Mouse (Mus musculus) intestine, postnatal 0 days (tissue): ENCODE results near the gene Tcp11l2. TPM values are rescaled to one million over a fixed set of nuclear protein-coding genes. Genes with fewer than 3 reads are reported as not detected.

Source experiments
- ATAC-seq: fragments of 200-750 bp; cut with Nextera tagmentation; 2 replicates; pipeline ENCODE4 v1.8.0; 2017; ENCODE audit warnings: mild to moderate bottlenecking, moderate TSS enrichment, moderate library complexity
- H3K27ac ChIP-seq: fragments of 300-500 bp; sonication (generic); 2 replicates; pipeline ENCODE4 v1.5.1; 2014; ENCODE audit warnings: mild to moderate bottlenecking, low read depth, low read length, moderate library complexity
- H3K27me3 ChIP-seq: fragments of 300-500 bp; sonication (generic); replicated peaks from 2 replicates; pipeline ENCODE4 v1.6.1; 2014; ENCODE audit warnings: low read length, mixed read lengths; ENCODE audit not compliant: control insufficient read depth, insufficient read depth
- H3K36me3 ChIP-seq: fragments of 300-500 bp; sonication (generic); 2 replicates; pipeline ENCODE4 v1.6.1; 2014; ENCODE audit warnings: mild to moderate bottlenecking, moderate library complexity; ENCODE audit not compliant: control insufficient read depth, insufficient read depth
- H3K4me1 ChIP-seq: fragments of 300-500 bp; sonication (generic); replicated peaks from 2 replicates; pipeline ENCODE4 v1.6.1; 2014; ENCODE audit warnings: antibody characterized with exemption, low read length, mixed read lengths; ENCODE audit not compliant: control insufficient read depth, insufficient read depth
- H3K4me2 ChIP-seq: fragments of 300-500 bp; sonication (generic); replicated peaks from 2 replicates; pipeline ENCODE4 v1.6.1; 2014; ENCODE audit warnings: low read depth, mild to moderate bottlenecking, moderate library complexity
- H3K4me3 ChIP-seq: fragments of 300-500 bp; sonication (generic); 2 replicates; pipeline ENCODE4 v1.5.1; 2014; ENCODE audit warnings: low read depth, low read length
- H3K9ac ChIP-seq: fragments of 300-500 bp; sonication (generic); 2 replicates; pipeline ENCODE4 v1.6.1; 2014; ENCODE audit warnings: mild to moderate bottlenecking, low read depth, low read length
- H3K9me3 ChIP-seq: fragments of 300-500 bp; sonication (generic); 2 replicates; pipeline ENCODE4 v1.6.1; 2016; ENCODE audit warnings: mixed run types; ENCODE audit not compliant: control insufficient read depth
- CTCF ChIP-seq: sonication (generic); IDR thresholded peaks from 2 replicates; pipeline ENCODE4 v1.5.1; 2016; ENCODE audit warnings: low read depth, mild to moderate bottlenecking, control low read depth, antibody characterized with exemption, moderate library complexity
- WGBS: fragments of 180-500 bp; shearing (Covaris S2); extraction: QIAGEN DNeasy Blood & Tissue Kit; methylation state at CpG from one replicate; pipeline ENCODE4 v1.1.7; 2014; 5-methylcytosine and 5-hydroxymethylcytosine counted together
- polyA plus RNA-seq: library from polyadenylated mRNA; unstranded; fragments of >200 nt; fragmentation: Nextera tagmentation; extraction: Ambion mirVana; gene quantifications from 2 replicates; pipeline ENCODE4 v1.2.1, GENCODE M21; 2015

The Tcp11l2 gene
- polyA plus RNA-seq, 1 experiment from 2014 or later = 8.2 TPM

GRCm38 (mm10) chr10:84579527-84579926 is 3.1 kb downstream of the Tcp11l2 start:
- H3K4me3 ChIP-seq = no peak overlapping the region
- no peaks in the 10 kb centered on the region for H3K27me3 ChIP-seq
- 68% methylated on average over 2 of the region's 2 CpGs for WGBS

GRCm38 (mm10) chr10:84581191-84581590 is 4.8 kb downstream of the Tcp11l2 start:
- no peaks in the 10 kb centered on the region for H3K4me1 ChIP-seq
- H3K4me3 ChIP-seq = no peak overlapping the region
- H3K9me3 ChIP-seq = no peaks in the 10 kb centered on the region
- no peaks in the 10 kb centered on the region for H3K36me3 ChIP-seq
- no peak overlapping the region for H3K27ac ChIP-seq
- ATAC-seq = no peak
- no peak overlapping the region for H3K4me2 ChIP-seq
- no peaks in the 10 kb centered on the region for H3K27me3 ChIP-seq
- WGBS = 54% methylated on average over 8 of the region's 8 CpGs
- no peak for TF ChIP-seq CTCF
- H3K9ac ChIP-seq = no peak overlapping the region

More at GRCm38 (mm10) chr10:84579527-84579926, 3.1 kb downstream of the Tcp11l2 start:
- Histone ChIP-seq H3K9me3 (no peaks in the 10 kb centered on the region), H3K4me2 (no peak overlapping the region), H3K27ac (no peak overlapping the region), H3K36me3 (no peaks in the 10 kb centered on the region), H3K9ac (no peak overlapping the region), H3K4me1 (no peaks in the 10 kb centered on the region)
- TF ChIP-seq CTCF = no peak
- no peak for ATAC-seq

GRCm38 (mm10) chr10:84582236-84582635 is 5.8 kb downstream of the Tcp11l2 start:
- no peak overlapping the region for H3K4me2 ChIP-seq
- no peak overlapping the region for H3K4me3 ChIP-seq
- ATAC-seq = no peak
- no peak for TF ChIP-seq CTCF
- no peaks in the 10 kb centered on the region for H3K36me3 ChIP-seq
- no peaks in the 10 kb centered on the region for H3K27me3 ChIP-seq
- H3K4me1 ChIP-seq = no peaks in the 10 kb centered on the region
- 82% methylated on average over 7 of the region's 7 CpGs for WGBS
- no peaks in the 10 kb centered on the region for H3K9me3 ChIP-seq
- H3K27ac ChIP-seq = no peak overlapping the region
- no peak overlapping the region for H3K9ac ChIP-seq

- Histone ChIP-seq H3K36me3 (no peaks in the 10 kb centered on the region), H3K9ac (no peak overlapping the region), H3K4me1 (no peaks in the 10 kb centered on the region), H3K27ac (no peak overlapping the region), H3K4me2 (no peak overlapping the region), H3K27me3 (no peaks in the 10 kb centered on the region), H3K9me3 (no peaks in the 10 kb centered on the region), H3K4me3 (no peak overlapping the region)
- no peak for ATAC-seq
- TF ChIP-seq CTCF = no peak
- 51% methylated on average over 11 of the region's 11 CpGs for WGBS
Observed at GRCm38 (mm10) chr10:84584451-84585293, 8.2 kb downstream of the Tcp11l2 start.

GRCm38 (mm10) chr10:84585294-84585650 is 8.8 kb downstream of the Tcp11l2 start:
- no peaks in the 10 kb centered on the region for H3K9me3 ChIP-seq
- no peaks in the 10 kb centered on the region for H3K4me1 ChIP-seq
- TF ChIP-seq CTCF = no peak
- no peaks in the 10 kb centered on the region for H3K36me3 ChIP-seq
- no peak overlapping the region for H3K4me2 ChIP-seq
- 76% methylated on average over 2 of the region's 2 CpGs for WGBS
- H3K27me3 ChIP-seq = no peaks in the 10 kb centered on the region
- no peak overlapping the region for H3K27ac ChIP-seq
- ATAC-seq = no peak
- H3K4me3 ChIP-seq = no peak overlapping the region
- no peak overlapping the region for H3K9ac ChIP-seq

GRCm38 (mm10) chr10:84590956-84591355 is 14.5 kb downstream of the Tcp11l2 start:
- H3K27ac ChIP-seq = no peak overlapping the region
- H3K27me3 ChIP-seq = no peaks in the 10 kb centered on the region
- H3K9ac ChIP-seq = no peak overlapping the region
- TF ChIP-seq CTCF = no peak
- no peaks in the 10 kb centered on the region for H3K4me1 ChIP-seq
- no peak overlapping the region for H3K4me2 ChIP-seq
- no peak for ATAC-seq
- no peaks in the 10 kb centered on the region for H3K9me3 ChIP-seq
- 83% methylated on average over 14 of the region's 14 CpGs for WGBS
- H3K36me3 ChIP-seq = no peaks in the 10 kb centered on the region; the same call in none of the 2 replicates
- H3K4me3 ChIP-seq = no peak overlapping the region
